Mouse (Mus musculus) embryo, embryonic 10 days (tissue): ENCODE measurements at regions not wholly inside any gene's neighbourhood (a gene's known extent, or its start where the extent isn't known, plus 50 kb on each side); places are given as distances from the start of the nearest gene placed in this dataset.
A peak's percentile ranks its signal among the peaks of the same experiment; 100 is the strongest.

ENCODE experiments used
- DNase-seq: peaks from one replicate; pipeline ENCODE4 v3.0.0-alpha.2; 2015; ENCODE audit warnings: low spot score

- no peak for DNase-seq
Observed at GRCm38 (mm10) chr14:58817961-58818504, 324.7 kb downstream of the 1700129C05Rik start.

- no peak for DNase-seq
Observed at GRCm38 (mm10) chr14:58816540-58816876, 326.2 kb downstream of the 1700129C05Rik start.

- no peak for DNase-seq
Observed at GRCm38 (mm10) chr14:58815616-58816539, 326.8 kb downstream of the 1700129C05Rik start.

- peak; percentile 8 for DNase-seq
Observed at GRCm38 (mm10) chr14:58812585-58812984, 330.1 kb downstream of the 1700129C05Rik start.

- no peak for DNase-seq
Observed at GRCm38 (mm10) chr14:58801402-58801861, 341.3 kb downstream of the 1700129C05Rik start.

GRCm38 (mm10) chr14:58788190-58788945 lies 354.3 kb downstream of the 1700129C05Rik start:
- no peak for DNase-seq

GRCm38 (mm10) chr14:58787618-58788017 lies 355.1 kb downstream of the 1700129C05Rik start:
- no peak for DNase-seq

GRCm38 (mm10) chr14:58786791-58787491 lies 355.8 kb downstream of the 1700129C05Rik start:
- no peak for DNase-seq

- no peak for DNase-seq
Observed at GRCm38 (mm10) chr14:58783201-58783600, 359.5 kb downstream of the 1700129C05Rik start.

- DNase-seq: no peak
Observed at GRCm38 (mm10) chr14:58780306-58780705, 362.4 kb downstream of the 1700129C05Rik start.

GRCm38 (mm10) chr14:58778675-58779074 lies 364.0 kb downstream of the 1700129C05Rik start:
- DNase-seq: no peak

GRCm38 (mm10) chr14:58761291-58761690 lies 381.4 kb downstream of the 1700129C05Rik start:
- DNase-seq: no peak

- no peak for DNase-seq
Observed at GRCm38 (mm10) chr14:58759759-58760158, 382.9 kb downstream of the 1700129C05Rik start.

- DNase-seq: no peak
Observed at GRCm38 (mm10) chr14:58753781-58754180, 388.9 kb downstream of the 1700129C05Rik start.

GRCm38 (mm10) chr14:58753136-58753535 lies 389.6 kb downstream of the 1700129C05Rik start:
- DNase-seq: no peak

- no peak for DNase-seq
Observed at GRCm38 (mm10) chr14:58726418-58726817, 416.3 kb downstream of the 1700129C05Rik start.

- no peak for DNase-seq
Observed at GRCm38 (mm10) chr14:58714856-58715255, 427.8 kb downstream of the 1700129C05Rik start.

- DNase-seq: no peak
Observed at GRCm38 (mm10) chr14:58709861-58710260, 432.8 kb downstream of the 1700129C05Rik start.

- no peak for DNase-seq
Observed at GRCm38 (mm10) chr14:58709281-58709680, 433.4 kb downstream of the 1700129C05Rik start.

- DNase-seq: peak; percentile 73
Observed at GRCm38 (mm10) chr14:58701765-58702164, 440.9 kb downstream of the 1700129C05Rik start.

GRCm38 (mm10) chr14:58691129-58691828 lies 451.4 kb downstream of the 1700129C05Rik start:
- no peak for DNase-seq
